Mouse (Mus musculus) heart, adult 18-20 months (tissue): Measurements from ENCODE around the gene Tbkbp1. TPM values are rescaled to one million over a fixed set of nuclear protein-coding genes. Genes with fewer than 3 reads are reported as not detected.

Experiments
- microRNA-seq, 2 experiments: library from miRNA; unstranded; fragments of <30 nt; microRNA quantifications; one replicate each; pipeline ENCODE4 v1.2.0; 2022
- total RNA-seq, 2 experiments: library from RNA; stranded (reverse); gene quantifications; 2 replicates each; pipeline ENCODE4 v1.2.3; 2021

The Tbkbp1 gene
- total RNA-seq, 2 experiments from 2014 or later: 12.5 to 15.0 TPM

Small RNAs within 50 kb of the gene (microRNA-seq; reads per million reads assigned to microRNA genes)
- 0.38 to 0.81 reads per million in 2 experiments for gene Mir7235

Other genes starting within 250 kb of the Tbkbp1 start
- 10 to 100 TPM; 23.4 to 25.1 TPM for gene Cdk5rap3, start 235.0 kb downstream of the Tbkbp1 start, total RNA-seq
- 1 to 10 TPM in 1 of 2 experiments, under 1 TPM in 1; 0.79 to 2.2 TPM for gene Prr15l, start 223.4 kb downstream of the Tbkbp1 start, total RNA-seq
- gene Pnpo, start 207.5 kb downstream of the Tbkbp1 start, total RNA-seq: 10 to 100 TPM; 16.7 to 17.4 TPM
- gene Sp2, start 168.5 kb downstream of the Tbkbp1 start, total RNA-seq: 10 to 100 TPM in 1 of 2 experiments, 1 to 10 TPM in 1; 7.4 to 10.3 TPM
- under 1 TPM in 1 of 2 experiments, not detected in 1; 0.21 TPM for gene Sp6, start 138.1 kb downstream of the Tbkbp1 start, total RNA-seq
- gene Scrn2, start 121.6 kb downstream of the Tbkbp1 start, total RNA-seq: 10 to 100 TPM; 15.4 TPM
- under 1 TPM; 0.25 to 0.36 TPM for gene Lrrc46, start 110.1 kb downstream of the Tbkbp1 start, total RNA-seq
- gene Mrpl10, start 109.9 kb downstream of the Tbkbp1 start, total RNA-seq: 10 to 100 TPM; 92.1 to 94.8 TPM
- 1 to 10 TPM; 3.8 to 5.1 TPM for gene Osbpl7, start 100.9 kb downstream of the Tbkbp1 start, total RNA-seq
- gene Tbx21, start 36.2 kb downstream of the Tbkbp1 start, total RNA-seq: under 1 TPM; 0.10 to 0.41 TPM
- gene Kpnb1, start 36.4 kb upstream of the Tbkbp1 start, total RNA-seq: 10 to 100 TPM; 80.8 to 82.9 TPM
- gene Npepps, start 129.1 kb upstream of the Tbkbp1 start, total RNA-seq: 10 to 100 TPM; 75.9 to 77.7 TPM
- 10 to 100 TPM; 59.6 to 70.9 TPM for gene Mrpl45, start 164.2 kb upstream of the Tbkbp1 start, total RNA-seq
- gene Gpr179, start 200.6 kb upstream of the Tbkbp1 start, total RNA-seq: not detected
- gene Socs7, start 211.1 kb upstream of the Tbkbp1 start, total RNA-seq: 10 to 100 TPM; 21.9 to 22.8 TPM